Mouse (Mus musculus): ENCODE data around the gene Pnma5.

DNA sequence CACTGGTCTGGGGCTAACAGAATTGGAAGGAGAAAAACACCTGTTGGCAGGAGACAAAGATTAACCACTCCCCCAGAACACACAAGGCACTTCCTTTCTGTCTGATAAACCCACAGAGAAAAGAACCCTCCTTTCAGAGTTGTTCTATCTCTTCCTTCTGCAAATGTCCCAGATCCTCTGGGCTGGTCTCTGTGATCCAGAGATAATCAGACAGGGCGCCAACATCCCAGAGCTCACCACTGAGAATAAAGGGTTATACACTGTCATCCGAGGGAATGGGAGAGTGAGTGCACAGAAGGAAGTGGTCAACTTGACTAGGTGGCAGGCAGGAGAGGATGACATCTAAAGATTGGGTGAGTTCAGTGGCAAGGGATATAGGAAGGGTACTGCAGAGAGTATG, 51.3 kb downstream of the Pnma5 start:
- TF ChIP-seq CHD2 (IDR thresholded peaks at IDR 0.05; ENCODE audit: low read depth, low read length) (no peak), ZNF384 (IDR thresholded peaks at IDR 0.05; ENCODE audit: low read depth, low read length) (no peak), MAFK (IDR thresholded peaks at IDR 0.05; ENCODE audit: insufficient read depth, low read depth, low read length) (no peak), ZC3H11A (IDR thresholded peaks at IDR 0.05; ENCODE audit: borderline replicate concordance, low read depth, low read length) (no peak)

All from ES-E14 (cell line).